In the genomic region with DNA sequence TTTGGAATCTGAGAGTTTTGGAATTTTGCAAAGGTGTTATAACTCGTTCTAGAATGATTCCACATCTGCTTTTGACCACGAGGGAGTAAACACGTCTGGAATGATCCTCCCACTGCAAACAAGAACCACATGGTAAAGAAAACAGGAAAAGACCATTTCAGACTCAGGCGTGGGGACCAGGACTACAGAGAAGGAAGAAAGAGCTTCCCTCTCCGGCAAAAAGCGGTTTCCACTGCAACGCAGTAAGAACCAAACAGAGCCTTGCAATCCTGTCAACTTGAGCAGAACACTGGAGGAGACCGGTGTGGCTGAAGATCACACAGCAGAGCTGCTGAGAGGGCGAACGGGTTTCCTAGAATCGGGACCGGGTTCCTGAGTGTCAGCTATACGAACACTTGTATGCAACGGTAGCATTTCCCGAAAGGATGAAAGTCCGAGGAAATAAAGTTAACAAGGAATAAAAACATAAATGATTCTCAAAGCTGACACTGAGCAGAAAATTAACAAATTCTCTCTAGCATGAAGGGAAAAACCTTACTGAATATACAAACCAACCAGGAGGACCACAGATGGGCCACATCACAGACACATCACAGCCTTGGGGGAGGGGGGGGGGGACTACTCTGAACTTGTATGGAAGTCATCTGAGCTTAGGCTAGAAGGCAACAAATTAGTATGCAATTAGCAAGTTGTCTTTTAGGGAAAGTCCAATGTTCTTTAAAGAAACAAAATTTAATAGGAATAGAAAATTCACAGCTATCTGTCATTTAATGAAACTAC, we compare ENCODE assay signal across 8 mouse cellular contexts.
DNase-seq lines count a peak whose midpoint lies in the region; ATAC-seq and TF ChIP-seq lines count a peak whose summit lies in the region.

No protein-coding gene starts in this region.

- H3K4me1 ChIP-seq in lung, embryonic 14.5 days (ENCODE audit: insufficient read depth), result peaks cover 10% of the 10 kb centered on the region; the same call in 1 of the 2 replicates

- peak overlapping the region; percentile 70 for H3K27ac ChIP-seq in lung, embryonic 14.5 days (ENCODE audit: low read depth)

- no peaks in the 10 kb centered on the region for H3K27me3 ChIP-seq in lung, embryonic 14.5 days (ENCODE audit: insufficient read depth, low read length)

- H3K36me3 ChIP-seq in lung, embryonic 14.5 days (ENCODE audit: insufficient read depth), result no peaks in the 10 kb centered on the region

- H3K9me3 ChIP-seq in lung, embryonic 14.5 days (ENCODE audit: low read depth, low read length), result no peaks in the 10 kb centered on the region

- DNase-seq in kidney, adult 18-20 months, result peak; percentile 24
- no peak for DNase-seq in kidney, adult 8-10 months
- peak; percentile 55 for DNase-seq in embryo, embryonic 10.5 days (ENCODE audit: low spot score)
- DNase-seq in heart, postnatal 14 days, result peak; percentile 21 to 25
- DNase-seq in lung, embryonic 14.5 days, result peak; percentile 72
- DNase-seq in urinary bladder, postnatal 10 days (ENCODE audit: low spot score), result no peak
- DNase-seq in testis, postnatal 14 days (ENCODE audit: low spot score), result no peak
- no peak for DNase-seq in layer of hippocampus, adult 9-11 months

- ATAC-seq in lung, embryonic 14.5 days (ENCODE audit: insufficient read depth), result peak; percentile 81; the same call in 1 of the 2 replicates

- intact Hi-C loops in heart, postnatal 14 days (cut with DNase I), result loop anchor here (5.0 kb wide), 1 partner anchor 93 kb away; a partner anchor contains a TSS

- no peak for TF ChIP-seq CTCF in lung, embryonic 14.5 days (IDR thresholded peaks at IDR 0.05; ENCODE audit: low read depth)

- H3K4me2 ChIP-seq in lung, embryonic 14.5 days, result peak overlapping the region; percentile 51

- 20% methylated on average over 16 of the region's 16 CpGs for WGBS in lung, embryonic 14.5 days

- H3K9ac ChIP-seq in lung, embryonic 14.5 days, result no peak overlapping the region

- H3K4me3 ChIP-seq in lung, embryonic 14.5 days (ENCODE audit: low read depth, low read length), result peak overlapping the region; percentile 0; the same call in 1 of the 2 replicates

Comparison
In these comparisons a context has a peak if more than half of its experiments do, and no peak if none do; other contexts are left out.
1. DNase-seq: peak in kidney, adult 18-20 months (single experiment), embryo, embryonic 10.5 days (single experiment), heart, postnatal 14 days (2 of 2) and lung, embryonic 14.5 days (single experiment); none in kidney, adult 8-10 months (0 of 2), urinary bladder, postnatal 10 days (single experiment), testis, postnatal 14 days (single experiment) and layer of hippocampus, adult 9-11 months (single experiment).